Mouse (Mus musculus) brain, embryonic 14.5 days (tissue): ENCODE measurements at regions not wholly inside any gene's neighbourhood (a gene's known extent, or its start where the extent isn't known, plus 50 kb on each side); places are given as distances from the start of the nearest gene placed in this dataset.
A peak's percentile ranks its signal among the peaks of the same experiment; 100 is the strongest.

ENCODE experiments used
- DNase-seq: peaks from one replicate; pipeline ENCODE4 v3.0.0-alpha.2; 2011; ENCODE audit warnings: low read depth
- CTCF ChIP-seq: fragments of 200-500 bp; IDR thresholded peaks from 2 replicates; pipeline ENCODE4 v1.5.1; 2012; ENCODE audit warnings: inconsistent platforms, mild to moderate bottlenecking, moderate library complexity, borderline replicate concordance; ENCODE audit not compliant: insufficient read depth, insufficient read length; ENCODE audit errors: extremely low read depth
- POLR2A ChIP-seq: fragments of 200-500 bp; IDR thresholded peaks from 2 replicates; pipeline ENCODE4 v1.6.1; 2012; ENCODE audit warnings: mild to moderate bottlenecking, inconsistent platforms, borderline replicate concordance; ENCODE audit not compliant: poor library complexity, insufficient read depth, insufficient read length, severe bottlenecking; ENCODE audit errors: extremely low read depth

- no peak for DNase-seq
- TF ChIP-seq POLR2A: no peak
- no peak for TF ChIP-seq CTCF
Observed at GRCm38 (mm10) chr12:70547199-70547598, 94.3 kb downstream of the Tmx1 start.

GRCm38 (mm10) chr12:70549296-70549695 is 96.4 kb downstream of the Tmx1 start:
- no peak for TF ChIP-seq POLR2A
- no peak for TF ChIP-seq CTCF
- no peak for DNase-seq

DNA sequence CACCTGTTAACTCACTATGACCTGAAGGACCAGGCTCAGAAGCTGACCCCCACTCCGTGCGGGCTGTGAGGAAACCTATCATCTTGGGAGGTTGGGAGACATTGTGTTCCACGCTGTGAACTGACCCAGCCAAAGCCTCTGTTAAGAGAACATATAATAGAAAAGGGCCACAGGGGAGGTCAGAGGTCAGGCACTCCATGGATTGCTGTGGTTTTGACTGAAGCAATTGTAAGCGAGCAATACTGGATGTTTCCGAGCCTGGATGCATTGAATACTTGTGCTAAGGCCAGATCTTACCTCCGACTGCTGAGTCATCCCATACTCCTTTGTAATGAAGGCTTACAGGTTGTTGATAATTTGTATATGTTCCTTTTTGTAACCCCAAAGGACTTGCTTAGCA is 101.0 kb downstream of the Tmx1 start:
- no peak for DNase-seq
- TF ChIP-seq POLR2A (no peak), CTCF (no peak)

DNA sequence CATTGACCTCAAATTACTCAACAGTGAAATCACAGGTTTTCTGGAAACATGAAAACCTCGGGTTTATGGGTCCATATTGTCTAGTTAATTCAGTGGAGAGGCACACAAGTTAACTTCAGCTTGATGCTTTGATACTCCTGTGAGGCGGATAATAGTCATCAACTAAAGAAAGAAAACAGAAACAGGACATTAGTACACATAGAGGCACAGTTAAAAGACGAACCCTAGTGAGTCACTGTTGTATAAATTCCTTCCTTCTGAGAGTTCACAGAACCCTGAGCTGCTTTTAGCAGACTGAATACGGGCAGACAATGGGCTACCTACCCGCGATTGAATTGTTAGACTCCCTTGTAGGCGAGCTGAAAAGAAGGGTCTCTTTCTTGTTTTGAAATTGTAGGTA is 101.7 kb downstream of the Tmx1 start:
- TF ChIP-seq POLR2A (no peak), CTCF (no peak)
- peak; percentile 26 for DNase-seq

DNA sequence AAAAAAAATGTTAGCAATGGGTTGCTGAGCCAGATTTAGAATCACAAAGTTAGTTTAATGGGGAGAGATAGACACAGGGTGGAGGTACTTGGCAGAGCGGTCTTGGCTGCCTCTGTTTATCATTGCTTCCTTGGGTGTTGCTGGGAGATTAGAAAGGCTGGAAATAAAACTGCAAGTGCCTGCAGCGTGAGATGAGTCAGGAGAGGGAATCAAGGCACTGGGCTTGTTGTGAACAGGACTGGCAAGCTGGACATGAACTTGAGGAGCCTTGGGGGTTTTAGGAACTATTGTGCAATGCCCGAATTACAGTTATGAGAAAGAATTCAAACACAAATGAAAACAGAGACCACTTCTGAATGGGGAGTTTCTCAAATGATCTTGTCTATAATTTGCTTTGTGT is 102.8 kb downstream of the Tmx1 start:
- DNase-seq: peak; percentile 36
- TF ChIP-seq POLR2A (no peak), CTCF (no peak)

DNA sequence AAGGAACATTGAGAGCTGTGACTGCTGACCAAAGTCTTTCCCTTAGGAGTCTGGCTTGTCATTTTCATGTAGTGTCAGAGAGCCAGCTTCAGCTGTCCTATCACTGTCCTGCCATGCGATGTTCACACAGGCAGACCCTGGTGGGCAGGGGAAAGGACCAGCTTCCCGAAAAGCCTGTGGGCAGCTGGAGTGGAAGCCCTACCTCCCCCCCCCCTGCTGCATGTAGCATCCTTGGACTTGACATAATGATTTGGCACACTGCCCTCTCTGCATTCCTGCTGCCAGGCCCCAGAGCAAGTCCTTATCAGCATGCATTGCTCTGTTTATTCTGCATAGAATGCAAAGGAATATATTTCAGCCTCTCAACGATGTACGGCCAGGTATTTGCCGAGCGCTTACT is 103.9 kb downstream of the Tmx1 start:
- peak; percentile 62 for DNase-seq
- no peak for TF ChIP-seq POLR2A
- no peak for TF ChIP-seq CTCF

DNA sequence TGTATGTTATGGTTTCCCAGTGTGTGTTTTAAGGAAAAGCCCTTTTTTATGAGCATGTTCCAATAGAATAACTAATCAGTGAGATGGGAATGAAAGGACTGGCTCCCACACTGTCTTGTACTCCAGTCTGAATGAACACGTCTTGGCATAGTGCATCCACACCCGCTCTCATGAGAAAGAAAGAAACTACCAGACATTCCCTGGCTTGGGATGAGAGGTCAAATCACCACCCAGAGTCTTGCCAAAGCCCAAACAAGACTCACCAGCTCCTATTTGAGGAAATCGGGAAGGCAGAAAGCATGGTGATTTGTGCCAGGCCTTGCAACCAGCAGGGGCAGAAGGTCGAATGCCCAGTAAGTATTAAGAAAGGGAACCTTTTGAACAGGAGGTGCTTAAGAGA is 110.6 kb downstream of the Tmx1 start:
- TF ChIP-seq POLR2A (no peak), CTCF (no peak)
- no peak for DNase-seq

DNA sequence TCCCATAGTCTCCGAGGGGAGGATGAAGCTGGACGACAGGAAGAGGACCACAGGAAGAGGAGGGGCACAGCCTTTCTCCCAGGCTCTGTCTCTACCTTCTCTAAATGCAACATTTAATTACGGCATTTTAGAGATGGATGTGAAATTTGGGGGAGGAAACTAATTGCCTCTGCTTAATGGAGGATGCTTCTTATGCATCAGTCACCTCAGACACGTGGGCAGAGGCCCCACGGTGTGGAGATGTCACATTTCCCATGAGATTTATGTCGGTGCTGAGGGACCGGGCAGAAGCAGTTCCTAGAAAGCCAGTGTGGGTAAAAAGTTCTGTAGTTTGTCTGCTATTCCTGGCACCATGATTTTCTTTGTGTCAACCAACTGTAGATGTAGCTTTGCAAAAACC is 122.8 kb downstream of the Tmx1 start:
- no peak for DNase-seq
- TF ChIP-seq CTCF (no peak), POLR2A (no peak)

DNA sequence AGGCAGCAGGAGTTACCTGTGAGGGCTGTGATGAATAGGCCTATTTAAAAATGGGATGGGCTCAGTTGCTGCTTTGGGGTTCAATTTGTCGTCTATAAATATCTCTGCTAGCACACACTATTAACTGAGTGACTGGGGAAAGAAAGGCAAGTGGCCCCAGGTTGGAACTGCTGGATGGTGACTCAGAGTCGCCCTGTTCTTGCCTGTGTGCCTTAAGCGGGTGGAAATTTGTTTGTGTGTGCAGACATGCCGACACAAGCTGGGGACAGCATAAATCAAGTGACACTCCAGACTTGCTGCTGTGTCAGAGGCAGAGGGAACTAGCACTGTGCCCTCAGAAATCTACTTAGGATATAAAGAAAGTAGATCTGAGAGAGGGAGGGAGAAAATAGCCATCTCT is 124.9 kb downstream of the Tmx1 start:
- no peak for DNase-seq
- no peak for TF ChIP-seq POLR2A
- TF ChIP-seq CTCF: no peak

DNA sequence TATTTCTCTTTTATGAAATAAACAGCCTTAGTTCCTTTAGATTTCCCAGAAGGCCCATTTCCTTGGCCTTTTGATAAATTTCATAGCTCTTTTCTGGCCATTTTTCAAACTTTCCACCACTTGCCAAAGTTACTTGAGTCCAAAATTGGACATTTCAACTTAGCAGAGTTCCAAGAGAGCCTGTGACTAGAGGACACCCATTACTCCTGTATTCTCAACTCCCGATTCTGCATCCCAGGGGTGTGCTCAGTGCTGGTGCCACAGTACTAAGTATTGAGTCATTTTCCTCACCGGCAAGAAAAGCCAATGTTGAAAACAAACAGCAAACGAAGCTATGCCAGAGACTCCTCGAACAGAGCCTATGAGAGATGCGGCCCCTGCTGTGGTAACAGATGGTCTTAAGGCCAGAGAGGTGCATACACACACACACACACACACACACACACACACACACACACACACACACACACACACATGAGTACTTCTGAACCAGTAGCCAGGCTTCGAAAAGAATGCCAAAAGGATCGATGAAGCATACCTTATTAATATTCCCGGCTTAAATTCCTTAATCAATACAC is 126.5 kb downstream of the Tmx1 start:
- DNase-seq: peak; percentile 41
- TF ChIP-seq CTCF: no peak
- TF ChIP-seq POLR2A: no peak

DNA sequence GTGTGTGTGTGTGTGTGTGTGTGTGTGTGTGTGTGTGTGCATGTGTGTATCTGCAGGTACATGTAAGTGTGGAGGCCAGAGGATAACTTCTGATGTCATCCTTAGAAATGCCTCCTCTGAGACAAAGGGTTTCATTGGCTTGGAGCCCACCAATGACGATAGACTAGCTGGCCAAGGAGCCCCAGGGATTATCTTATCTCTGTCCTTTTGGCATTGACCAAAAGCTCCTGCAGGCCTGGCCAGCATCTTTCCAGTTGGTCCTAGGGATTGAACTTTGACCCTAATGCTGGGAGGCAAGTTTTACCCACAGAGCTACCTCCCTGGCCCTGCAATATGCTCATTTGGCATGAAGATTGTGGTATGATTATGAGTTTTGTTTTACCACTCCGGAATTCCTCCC is 133.3 kb downstream of the Tmx1 start:
- TF ChIP-seq POLR2A (no peak), CTCF (no peak)
- DNase-seq: no peak

GRCm38 (mm10) chr12:70588234-70588633 is 135.3 kb downstream of the Tmx1 start:
- TF ChIP-seq CTCF (no peak), POLR2A (no peak)
- no peak for DNase-seq
